41 mouse cellular contexts compared by ENCODE assay signal in the genomic region with DNA sequence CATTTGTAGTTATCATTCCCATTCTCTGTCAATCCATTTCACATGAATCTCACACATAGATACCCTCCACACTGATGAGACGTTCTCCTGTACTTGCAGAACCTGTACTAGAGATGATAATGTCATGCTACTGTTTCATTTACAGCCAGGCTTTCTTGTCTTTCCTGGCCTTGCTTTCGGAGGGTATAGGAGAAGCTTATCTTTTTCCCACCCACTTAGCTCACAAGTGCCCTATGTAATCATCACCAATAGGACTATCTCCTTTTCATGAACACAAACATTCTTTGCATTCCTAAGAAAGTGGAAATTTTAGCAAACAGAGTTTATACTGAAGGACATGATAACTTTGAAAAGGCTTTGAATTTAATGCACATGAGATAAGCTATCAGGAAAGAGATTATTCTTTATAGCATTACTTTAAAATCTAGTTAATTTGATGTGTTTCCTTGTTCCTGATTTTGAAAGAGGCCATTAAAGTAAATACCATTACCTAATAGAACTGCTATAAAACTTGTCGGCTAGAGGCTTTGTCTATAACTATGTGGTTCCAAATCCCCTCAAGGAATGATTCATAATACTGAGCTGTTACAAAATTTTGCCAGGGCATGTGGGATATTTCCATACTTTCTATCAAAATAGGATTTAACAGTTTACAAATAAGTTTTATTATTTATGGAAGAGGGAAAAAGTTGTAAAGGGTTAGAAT. TPM values are rescaled to one million over a fixed set of nuclear protein-coding genes. Genes with fewer than 3 reads are reported as not detected.
"Had no signal": no experiment of that assay in that cellular context is flagged by ENCODE, and none has a peak within 500 bp of the region (broad histone marks: within the 10 kb centered on the region; RNA-seq: fewer than 3 reads in every experiment).

No protein-coding gene starts in this region.

- H3K27me3 ChIP-seq: heart, embryonic 12.5 days; liver, embryonic 13.5 days; liver, embryonic 15.5 days had no signal

- DNase-seq: gastrocnemius, adult 2 months; gastrocnemius, postnatal 10 days; gastrocnemius, postnatal 25 days; heart, adult 18-20 months; heart, postnatal 10 days; heart, postnatal 4 days; kidney, adult 11 months; kidney, adult 2 months; kidney, adult 9 months; kidney, postnatal 14 days; kidney, postnatal 36 days; layer of hippocampus, adult 9-11 months; layer of hippocampus, postnatal 36 days; liver; liver, embryonic 13.5 days had no signal

- H3K9ac ChIP-seq: heart, embryonic 12.5 days; hindbrain, embryonic 12.5 days; hindbrain, embryonic 14.5 days; kidney, embryonic 15.5 days; limb, embryonic 12.5 days; liver, embryonic 13.5 days; liver, embryonic 15.5 days had no signal

- H3K27ac ChIP-seq: gastrocnemius, adult 2 months; heart, embryonic 10.5 days; hindbrain, embryonic 10.5 days; hindbrain, embryonic 12.5 days; hindbrain, embryonic 14.5 days; hindbrain, postnatal 0 days; kidney, embryonic 15.5 days; kidney, postnatal 0 days; limb, embryonic 10.5 days; limb, embryonic 12.5 days; liver, embryonic 13.5 days; liver, embryonic 15.5 days had no signal

- H3K4me3 ChIP-seq: gastrocnemius, adult 2 months; heart, embryonic 10.5 days; heart, embryonic 12.5 days; hindbrain, embryonic 10.5 days; hindbrain, embryonic 12.5 days; kidney, embryonic 15.5 days; limb, embryonic 10.5 days; limb, embryonic 12.5 days; liver, embryonic 13.5 days; liver, embryonic 15.5 days had no signal

- H3K36me3 ChIP-seq: heart, embryonic 10.5 days; heart, embryonic 12.5 days; hindbrain, embryonic 10.5 days; hindbrain, embryonic 12.5 days; kidney, embryonic 15.5 days; limb, embryonic 10.5 days; limb, embryonic 12.5 days; liver, embryonic 13.5 days; liver, embryonic 15.5 days had no signal

- H3K4me2 ChIP-seq: heart, embryonic 12.5 days; hindbrain, embryonic 12.5 days; hindbrain, embryonic 14.5 days; kidney, embryonic 15.5 days; limb, embryonic 12.5 days; liver, embryonic 11.5 days; liver, embryonic 13.5 days; liver, embryonic 15.5 days had no signal

- H3K4me1 ChIP-seq: heart, embryonic 10.5 days; hindbrain, embryonic 10.5 days; hindbrain, embryonic 12.5 days; kidney, embryonic 15.5 days; limb, embryonic 10.5 days; limb, embryonic 12.5 days; liver, embryonic 13.5 days; liver, embryonic 15.5 days had no signal

- H3K9me3 ChIP-seq: heart, embryonic 10.5 days; heart, embryonic 12.5 days; hindbrain, embryonic 10.5 days; hindbrain, embryonic 12.5 days; kidney, embryonic 15.5 days; limb, embryonic 10.5 days; limb, embryonic 12.5 days; liver, embryonic 13.5 days; liver, embryonic 15.5 days had no signal

- ATAC-seq: hindbrain, postnatal 0 days had no signal

RNA-seq across cellular contexts. Expression of a gene that starts 35.5 kb away (rescaled TPM):
- total RNA-seq: gastrocnemius, adult 2 months; gastrocnemius, postnatal 10 days; gastrocnemius, postnatal 25 days; granulocyte monocyte progenitor cell, adult 5-6 weeks; heart, adult 18-20 months; heart, adult 8-10 months; heart, postnatal 10 days; heart, postnatal 25 days; heart, postnatal 4 days; hindbrain, postnatal 0 days; layer of hippocampus, adult 18-20 months; layer of hippocampus, adult 8-10 months; layer of hippocampus, postnatal 14 days; layer of hippocampus, postnatal 36 days; left cerebral cortex, adult 18-20 months; left cerebral cortex, postnatal 14 days; left cerebral cortex, postnatal 36 days had no signal
- polyA plus RNA-seq: frontal cortex, adult 2 months; heart, embryonic 12.5 days; heart, embryonic 14.5 days; heart, embryonic 16.5 days; hindbrain, embryonic 10.5 days; hindbrain, embryonic 12.5 days; hindbrain, embryonic 14.5 days; hindbrain, postnatal 0 days; kidney, adult 2 months; kidney, embryonic 15.5 days; kidney, postnatal 0 days; large intestine, adult 2 months; limb, embryonic 14.5 days; liver, embryonic 11.5 days; liver, embryonic 13.5 days; liver, embryonic 15.5 days had no signal
